Mouse (Mus musculus) R1 (cell line): Measurements from ENCODE around the gene Dnajc25.
A peak's percentile ranks its signal among the peaks of the same experiment; 100 is the strongest.

Experiments
- DNase-seq: peaks from one replicate; pipeline ENCODE4 v3.0.0-alpha.2; 2018; ENCODE audit warnings: low read depth, low spot score

Dnajc25 gene

DNA sequence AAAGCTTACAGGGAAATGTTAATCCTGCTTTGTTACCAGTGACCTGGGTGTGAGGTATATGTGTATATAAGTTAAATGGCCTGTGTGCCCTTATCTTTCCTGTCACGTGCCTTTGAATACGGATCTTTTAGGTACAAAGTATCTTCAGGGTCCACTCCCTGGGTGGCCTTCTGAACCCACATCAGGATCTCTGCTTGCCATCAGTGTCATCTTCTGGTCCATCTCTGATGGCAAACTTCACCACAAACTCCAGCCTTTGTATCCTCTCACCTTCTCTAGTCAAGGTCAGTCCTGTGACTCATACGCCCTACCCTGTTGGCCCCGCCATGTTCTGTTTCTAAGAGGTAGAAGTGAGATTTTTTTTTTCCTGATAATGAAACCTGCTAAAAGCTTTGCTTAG, at the start of gene Dnajc25:
Gene Dnajc25, plus strand, starts transcription at position 301 of the 400 bp plus-strand sequence.
- peak; percentile 30 for DNase-seq

GRCm38 (mm10) chr4:58948391-58948790, 46.5 kb upstream of the Dnajc25 start:
- no peak for DNase-seq

GRCm38 (mm10) chr4:58952630-58953029, 42.2 kb upstream of the Dnajc25 start:
- DNase-seq, result no peak

DNA sequence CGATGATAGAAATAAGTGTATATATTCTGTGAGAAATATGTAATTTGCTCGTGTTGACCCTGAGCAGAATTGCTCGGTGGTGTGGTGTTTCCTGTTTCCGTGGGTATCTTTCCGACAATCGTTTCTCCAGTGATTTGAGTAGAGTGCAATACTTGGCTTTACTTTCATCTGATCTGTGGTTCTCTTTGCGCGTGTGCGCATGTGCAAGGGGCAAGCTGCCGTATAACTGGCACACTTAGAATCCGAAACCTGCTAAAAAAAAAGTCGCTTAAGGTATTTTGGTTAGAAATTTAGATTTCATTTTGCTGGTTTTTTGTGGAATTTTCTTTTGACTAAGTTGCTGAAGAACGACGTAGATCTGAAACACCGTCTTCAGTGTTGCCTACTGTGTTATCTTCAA, 33.1 kb upstream of the Dnajc25 start:
- DNase-seq, result no peak

GRCm38 (mm10) chr4:58963271-58963670, 31.6 kb upstream of the Dnajc25 start:
- DNase-seq, result no peak

DNA sequence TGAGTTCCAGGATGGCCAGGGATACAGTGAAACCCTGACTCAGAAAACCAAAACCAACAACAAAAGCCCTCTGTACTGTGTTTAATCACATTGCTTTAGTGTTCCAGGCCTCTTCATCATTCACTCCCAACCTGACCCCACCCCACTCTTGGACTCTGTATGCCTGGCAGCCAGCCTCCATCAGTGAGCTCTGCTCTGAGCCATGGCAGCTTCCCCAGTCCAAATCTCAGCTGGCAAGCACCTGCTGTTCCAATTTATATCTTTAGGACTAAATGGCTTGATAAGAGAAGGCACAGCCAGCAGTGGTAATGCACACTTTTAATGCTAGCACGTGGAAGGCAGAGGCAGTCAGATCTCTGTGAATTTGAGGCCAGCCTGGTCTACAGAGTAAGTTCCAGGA, 29.7 kb upstream of the Dnajc25 start:
- no peak for DNase-seq

- no peak for DNase-seq
Observed at GRCm38 (mm10) chr4:58970678-58971077, 24.2 kb upstream of the Dnajc25 start.

GRCm38 (mm10) chr4:58975711-58976110, 19.2 kb upstream of the Dnajc25 start:
- no peak for DNase-seq

GRCm38 (mm10) chr4:58981421-58981820, 13.4 kb upstream of the Dnajc25 start:
- DNase-seq, result no peak

DNA sequence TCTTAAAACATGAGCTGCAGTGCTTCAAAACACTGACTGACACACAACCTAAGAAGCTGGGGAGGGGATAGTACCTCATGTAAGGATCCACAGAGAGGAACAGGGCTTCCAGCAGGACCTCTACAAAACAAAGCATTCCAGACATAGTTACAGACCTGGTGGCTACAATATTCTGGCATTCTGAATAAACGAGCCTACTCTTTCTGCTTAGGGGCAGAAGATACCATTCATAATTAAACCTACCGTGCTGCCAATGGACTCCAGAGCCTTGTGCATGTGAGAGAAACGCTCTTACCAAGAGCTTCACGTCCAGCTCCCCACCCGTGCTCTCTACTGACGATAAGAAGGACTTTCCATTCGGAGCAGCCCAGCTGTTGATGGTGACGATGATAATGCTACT, 12.1 kb upstream of the Dnajc25 start:
- no peak for DNase-seq

DNA sequence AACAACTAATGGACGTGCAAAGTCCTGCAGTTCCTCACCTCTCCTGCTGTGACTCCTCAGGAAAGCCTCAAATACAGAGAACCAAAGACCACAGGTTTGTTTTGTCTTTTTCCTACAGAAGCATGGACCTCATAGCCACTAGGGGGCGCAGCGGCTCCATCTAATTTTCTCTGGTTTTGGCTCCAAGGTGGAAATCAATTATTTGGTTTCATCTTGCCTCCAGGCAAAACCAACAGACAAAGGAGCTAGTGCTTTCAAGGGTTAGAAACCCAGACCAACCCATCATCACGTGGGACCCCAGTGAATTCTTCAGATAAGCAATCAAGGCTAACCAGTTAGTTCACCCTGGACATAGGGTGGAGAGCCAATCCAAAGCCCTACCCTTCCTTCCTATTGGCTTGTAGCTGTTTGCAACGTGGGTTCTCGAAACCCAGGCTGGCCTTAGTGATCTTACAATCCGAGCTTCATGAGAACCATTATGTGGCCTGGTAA, 9.7 kb upstream of the Dnajc25 start:
- DNase-seq, result peak; percentile 88

DNA sequence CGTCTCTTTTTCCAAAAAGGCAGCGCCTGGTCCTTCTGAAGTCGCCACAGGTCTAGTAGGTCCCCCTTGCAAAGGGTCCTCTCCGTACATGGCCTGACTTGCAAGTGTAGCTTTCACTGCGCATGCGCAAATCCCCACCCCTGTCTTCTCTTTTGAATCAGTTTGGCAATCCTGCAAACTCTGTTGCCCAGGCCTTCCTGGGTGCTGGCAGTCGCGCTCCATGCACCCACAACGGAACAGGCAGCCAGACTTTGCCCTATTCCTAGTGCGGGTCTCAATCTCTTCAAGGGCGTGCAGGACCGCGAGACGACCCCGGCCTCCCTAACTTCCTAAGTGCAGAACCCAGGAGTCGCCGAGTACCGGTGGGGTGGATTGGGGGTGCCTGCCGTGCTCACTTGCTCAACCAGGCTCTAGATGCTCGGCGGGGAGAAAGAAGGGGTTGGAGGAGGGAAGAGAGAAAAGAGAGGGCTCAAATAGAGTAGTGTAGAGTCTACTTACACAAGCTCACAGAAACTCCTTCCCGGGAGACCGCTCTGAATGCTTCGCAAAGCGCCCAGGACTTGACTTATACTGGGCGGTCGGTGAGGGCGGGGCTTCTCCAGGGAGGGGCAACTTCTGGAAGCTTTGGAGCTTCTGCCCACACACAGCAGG, 8.2 kb upstream of the Dnajc25 start, which contains the start of gene Ptgr1:
Gene Ptgr1, minus strand, starts transcription at position 580 of the 651 bp plus-strand sequence.
- peak; percentile 91 for DNase-seq

DNA sequence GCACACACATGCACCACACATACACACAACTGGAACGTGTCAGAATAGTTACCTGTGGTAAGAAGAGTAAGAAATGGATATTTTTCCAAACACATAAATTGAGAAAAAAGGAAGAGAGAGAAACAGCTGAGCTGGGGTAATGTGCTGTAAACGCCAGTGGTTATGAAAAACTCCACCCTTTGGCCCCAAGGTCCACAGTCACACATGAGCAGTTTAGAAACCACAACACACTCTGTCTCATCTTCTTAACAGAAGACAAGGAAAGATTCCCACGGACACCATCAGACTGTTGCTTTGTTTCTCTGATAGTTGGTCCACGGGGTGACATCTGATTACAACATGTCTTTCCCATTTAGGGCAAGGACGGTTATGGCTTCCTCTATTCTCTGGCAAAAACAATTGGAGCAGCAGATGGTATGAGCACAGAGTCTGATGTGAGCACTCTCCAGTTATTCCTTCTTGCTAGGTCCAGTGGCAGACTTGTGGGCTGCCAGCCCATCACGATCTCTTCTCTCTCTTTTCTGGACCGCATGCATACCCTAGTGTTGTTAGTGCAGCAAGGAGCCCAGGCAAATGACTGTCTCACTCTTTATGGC, 5.5 kb upstream of the Dnajc25 start:
- no peak for DNase-seq

GRCm38 (mm10) chr4:58990609-58991434, 4.0 kb upstream of the Dnajc25 start:
- peak; percentile 57 for DNase-seq

DNA sequence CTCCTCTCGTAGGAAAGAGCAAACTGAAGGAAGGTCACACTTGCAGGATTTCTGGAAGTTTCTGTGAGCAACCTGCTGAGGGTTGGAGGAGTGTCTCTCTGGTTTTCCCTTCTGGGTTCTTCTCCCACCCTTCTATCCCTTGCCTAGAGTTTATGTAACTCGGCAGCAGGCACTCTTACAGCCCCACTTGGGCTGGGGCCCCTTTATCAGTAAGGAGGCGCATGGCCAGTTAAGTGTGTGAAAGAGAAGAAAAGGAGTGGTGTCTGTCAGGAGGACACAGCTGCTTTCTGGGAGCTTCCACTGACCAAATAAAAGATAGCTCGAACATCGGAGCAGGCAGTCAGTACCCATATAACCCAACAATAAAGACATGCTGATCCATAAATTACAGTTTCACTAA, 2.7 kb upstream of the Dnajc25 start:
- no peak for DNase-seq

GRCm38 (mm10) chr4:58995251-58995693, 410 bp downstream of the Dnajc25 start:
- DNase-seq, result no peak

- DNase-seq, result no peak
Observed at GRCm38 (mm10) chr4:58997081-58997480, 2.2 kb downstream of the Dnajc25 start.

GRCm38 (mm10) chr4:58998688-58999087, 3.8 kb downstream of the Dnajc25 start:
- no peak for DNase-seq

DNA sequence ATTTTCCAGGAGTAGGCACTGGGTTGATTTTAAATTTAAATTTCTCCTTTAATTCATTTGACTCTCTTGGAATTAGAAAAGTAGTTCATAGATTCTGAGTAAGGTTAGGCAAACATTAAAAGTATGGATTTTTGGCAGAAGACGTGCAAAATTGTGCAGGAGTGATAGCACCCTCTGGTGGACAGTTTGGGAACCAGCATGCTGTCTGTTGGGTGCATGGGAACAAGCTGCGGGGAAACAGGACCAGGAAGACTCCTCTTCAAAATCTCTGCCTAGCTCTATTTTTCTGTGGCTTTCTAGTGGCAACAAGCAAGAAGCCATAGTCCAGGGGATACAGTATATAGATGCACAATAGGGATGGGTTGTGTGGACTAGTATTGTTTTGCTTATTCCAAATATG, 4.8 kb downstream of the Dnajc25 start:
- DNase-seq, result peak; percentile 70

DNA sequence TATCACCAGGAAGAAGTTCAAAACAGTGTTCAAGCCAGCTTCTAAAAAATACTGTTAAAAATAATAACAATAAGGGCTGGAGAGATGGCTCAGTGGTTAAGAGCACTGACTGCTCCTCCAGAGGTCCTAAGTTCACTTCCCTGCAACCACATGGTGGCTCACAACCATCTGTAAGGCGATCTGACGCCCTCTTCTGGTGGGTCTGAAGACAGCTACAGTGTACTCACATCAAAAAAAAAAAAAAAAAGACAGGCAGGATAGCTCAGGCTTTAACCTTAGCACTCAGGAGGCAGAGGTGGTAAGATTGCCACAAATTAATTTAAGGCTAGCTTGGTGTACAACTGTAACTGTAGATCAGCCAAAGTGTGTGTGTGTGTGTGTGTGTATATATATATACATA, 5.8 kb downstream of the Dnajc25 start:
- peak; percentile 89 for DNase-seq

DNA sequence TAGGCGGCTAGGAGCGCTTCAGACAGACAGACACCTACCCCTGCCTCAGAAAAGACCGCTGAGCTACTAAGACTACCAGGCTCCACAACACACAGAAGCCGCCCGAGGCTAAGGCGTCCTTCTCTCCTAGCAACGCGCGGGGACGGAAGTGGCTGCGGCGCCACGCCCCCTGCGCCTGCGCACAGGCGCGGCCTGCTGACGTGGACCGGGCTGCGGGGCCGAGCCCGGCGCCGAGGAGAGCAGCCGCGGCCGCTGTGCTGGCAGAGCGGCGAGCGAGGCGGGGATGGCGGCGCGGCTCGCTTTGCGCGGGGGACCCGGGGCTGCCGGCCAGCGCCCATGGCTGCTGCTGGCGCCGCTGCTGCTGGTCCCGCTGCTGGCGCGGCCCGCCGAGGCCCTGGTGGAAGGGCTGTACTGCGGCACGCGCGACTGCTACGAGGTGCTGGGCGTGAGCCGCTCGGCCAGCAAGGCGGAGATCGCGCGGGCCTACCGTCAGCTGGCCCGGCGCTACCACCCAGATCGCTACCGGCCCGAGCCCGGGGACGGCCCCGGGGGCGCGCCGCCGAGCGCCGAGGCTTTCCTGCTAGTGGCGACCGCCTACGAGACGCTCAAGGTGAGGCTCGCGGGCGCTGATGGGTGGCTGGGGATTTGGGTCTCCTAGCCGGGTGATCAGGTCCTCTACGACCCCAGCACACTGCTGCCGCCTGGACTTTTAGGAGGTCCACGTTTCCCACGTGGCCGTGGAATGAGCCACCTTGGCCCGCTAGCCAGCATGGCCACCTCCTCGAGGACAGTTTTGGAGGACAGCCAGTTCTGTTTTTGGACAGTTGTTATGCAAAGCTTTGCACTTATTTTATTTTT, 8.3 kb downstream of the Dnajc25 start, which contains the start of gene Gm20503:
Gene Gm20503, plus strand, starts transcription at position 263 of the 858 bp plus-strand sequence.
- peak; percentile 88 for DNase-seq
